Mouse (Mus musculus) kidney, embryonic 14.5 days (tissue): ENCODE measurements around the gene Syt17. TPM values are rescaled to one million over a fixed set of nuclear protein-coding genes. Genes with fewer than 3 reads are reported as not detected.
A peak's percentile ranks its signal among the peaks of the same experiment; 100 is the strongest.

Source experiments
- ATAC-seq: fragments of 200-750 bp; cut with Nextera tagmentation; 2 replicates; pipeline ENCODE4 v1.8.0; 2017; ENCODE audit warnings: moderate number of reproducible peaks, mild to moderate bottlenecking, moderate TSS enrichment, moderate library complexity; ENCODE audit not compliant: low FRiP score, low TSS enrichment
- H3K27ac ChIP-seq: fragments of 300-500 bp; sonication (generic); 2 replicates; pipeline ENCODE4 v1.5.1; 2014; ENCODE audit warnings: low read depth, mild to moderate bottlenecking, low read length, moderate library complexity, mixed read lengths
- H3K27me3 ChIP-seq: fragments of 300-500 bp; sonication (generic); 2 replicates; pipeline ENCODE4 v1.6.1; 2014; ENCODE audit warnings: mild to moderate bottlenecking, low read length; ENCODE audit not compliant: control insufficient read depth, insufficient read depth
- H3K36me3 ChIP-seq: fragments of 300-500 bp; sonication (generic); 2 replicates; pipeline ENCODE4 v1.6.1; 2014; ENCODE audit warnings: low read length, mixed read lengths; ENCODE audit not compliant: control insufficient read depth, insufficient read depth
- H3K4me1 ChIP-seq: fragments of 300-500 bp; sonication (generic); 2 replicates; pipeline ENCODE4 v1.6.1; 2014; ENCODE audit warnings: low read length, mixed read lengths; ENCODE audit not compliant: control insufficient read depth, insufficient read depth
- H3K4me2 ChIP-seq: fragments of 300-500 bp; sonication (generic); replicated peaks from 2 replicates; pipeline ENCODE4 v1.6.1; 2014; ENCODE audit warnings: low read depth, mild to moderate bottlenecking, low read length
- H3K4me3 ChIP-seq: fragments of 300-500 bp; sonication (generic); 2 replicates; pipeline ENCODE4 v1.5.1; 2014; ENCODE audit warnings: mild to moderate bottlenecking, low read length
- H3K9ac ChIP-seq: fragments of 300-500 bp; sonication (generic); 2 replicates; pipeline ENCODE4 v1.6.1; 2014; ENCODE audit warnings: low read depth, mild to moderate bottlenecking, low read length, moderate library complexity
- H3K9me3 ChIP-seq: fragments of 300-500 bp; sonication (generic); 2 replicates; pipeline ENCODE4 v1.6.1; 2016; ENCODE audit warnings: low read length; ENCODE audit not compliant: control insufficient read depth
- WGBS: fragments of 180-500 bp; shearing (Covaris S2); extraction: QIAGEN DNeasy Blood & Tissue Kit; methylation state at CpG from one replicate; pipeline ENCODE4 v1.1.7; 2014; 5-methylcytosine and 5-hydroxymethylcytosine counted together
- polyA plus RNA-seq: library from polyadenylated mRNA; unstranded; fragments of >200 nt; fragmentation: Nextera tagmentation; extraction: Ambion mirVana; gene quantifications from 2 replicates; pipeline ENCODE4 v1.2.1, GENCODE M21; 2014

Syt17 gene
- polyA plus RNA-seq, result 6.2 and 11.4 TPM in 2 replicates

- no peak within 1 kb of the TSS for H3K27ac ChIP-seq
- ATAC-seq, result peak; percentile 77
- H3K4me1 ChIP-seq, result peaks cover 7% of the 10 kb centered on the region; the same call in 1 of the 2 replicates
- peaks cover 9% of the 10 kb centered on the region; the same call in 1 of the 2 replicates for H3K27me3 ChIP-seq
- under 1% methylated on average over 56 of the region's 58 CpGs for WGBS
- H3K9ac ChIP-seq, result peak within 1 kb of the TSS; percentile 49
- no peaks in the 10 kb centered on the region for H3K36me3 ChIP-seq
- no peaks in the 10 kb centered on the region for H3K9me3 ChIP-seq
- peak within 1 kb of the TSS; percentile 50 for H3K4me3 ChIP-seq
- H3K4me2 ChIP-seq, result peak within 1 kb of the TSS; percentile 79
Observed at GRCm38 (mm10) chr7:118448134-118448967, at the start of gene Syt17. Gene Syt17, minus strand, starts transcription at chr7:118448222.

GRCm38 (mm10) chr7:118494892-118495579 is 47.0 kb upstream of the Syt17 start:
- Histone ChIP-seq H3K4me1 (0 out of 2 replicates have a peak, but pooled peaks cover 11% of the 10 kb centered on the region), H3K36me3 (no peaks in the 10 kb centered on the region), H3K27me3 (peaks cover 16% of the 10 kb centered on the region), H3K27ac (no peak overlapping the region), H3K9ac (no peak overlapping the region), H3K9me3 (peaks cover 4% of the 10 kb centered on the region; the same call in 1 of the 2 replicates), H3K4me2 (no peak overlapping the region), H3K4me3 (no peak overlapping the region)
- no peak for ATAC-seq
- 80% methylated on average over 4 of the region's 4 CpGs for WGBS

- WGBS, result 90% methylated on average over 9 of the region's 9 CpGs
- no peak for ATAC-seq
- H3K27me3 ChIP-seq, result peaks cover 22% of the 10 kb centered on the region
- no peaks in the 10 kb centered on the region for H3K36me3 ChIP-seq
- no peak overlapping the region for H3K4me3 ChIP-seq
- peaks cover 17% of the 10 kb centered on the region; the same call in 1 of the 2 replicates for H3K4me1 ChIP-seq
- no peak overlapping the region for H3K27ac ChIP-seq
- H3K4me2 ChIP-seq, result no peak overlapping the region
- peaks cover 4% of the 10 kb centered on the region; the same call in 1 of the 2 replicates for H3K9me3 ChIP-seq
- no peak overlapping the region for H3K9ac ChIP-seq
Observed at GRCm38 (mm10) chr7:118493892-118494291, 45.9 kb upstream of the Syt17 start.

- peak within 1 kb of the TSS; percentile 87 for H3K9ac ChIP-seq
- under 1% methylated on average over 46 of the region's 55 CpGs for WGBS
- peak within 1 kb of the TSS; percentile 84 for H3K4me2 ChIP-seq
Observed at GRCm38 (mm10) chr7:118491431-118492147, 43.6 kb upstream of the Syt17 start, which contains the start of gene Itpripl2. Gene Itpripl2, minus strand, starts transcription at chr7:118491975.

GRCm38 (mm10) chr7:118490666-118491430 is 42.8 kb upstream of the Syt17 start:
- no peaks in the 10 kb centered on the region for H3K9me3 ChIP-seq
- 3% methylated on average over 58 of the region's 67 CpGs for WGBS
- ATAC-seq, result peak; percentile 32

More at GRCm38 (mm10) chr7:118491431-118492147, 43.6 kb upstream of the Syt17 start, which contains the start of gene Itpripl2:
- peak within 1 kb of the TSS; percentile 75 for H3K4me3 ChIP-seq
- H3K36me3 ChIP-seq, result no peaks in the 10 kb centered on the region; the same call in 1 of the 2 replicates
- no peaks in the 10 kb centered on the region for H3K9me3 ChIP-seq
- peak within 1 kb of the TSS; percentile 86; the same call in 1 of the 2 replicates for H3K27ac ChIP-seq
- peak; percentile 85 for ATAC-seq
- peaks cover 22% of the 10 kb centered on the region for H3K27me3 ChIP-seq
- peaks cover 20% of the 10 kb centered on the region; the same call in 1 of the 2 replicates for H3K4me1 ChIP-seq

GRCm38 (mm10) chr7:118489706-118490665 is 42.0 kb upstream of the Syt17 start:
- Histone ChIP-seq H3K27ac (no peak overlapping the region), H3K27me3 (peaks cover 22% of the 10 kb centered on the region), H3K4me3 (peak overlapping the region; percentile 75)

More at GRCm38 (mm10) chr7:118490666-118491430, 42.8 kb upstream of the Syt17 start:
- Histone ChIP-seq H3K27me3 (peaks cover 22% of the 10 kb centered on the region), H3K4me2 (peak overlapping the region; percentile 84), H3K4me1 (peaks cover 20% of the 10 kb centered on the region; the same call in 1 of the 2 replicates), H3K4me3 (peak overlapping the region; percentile 75), H3K27ac (peak overlapping the region; percentile 86; the same call in 1 of the 2 replicates), H3K9ac (peak overlapping the region; percentile 87), H3K36me3 (no peaks in the 10 kb centered on the region; the same call in 1 of the 2 replicates)

GRCm38 (mm10) chr7:118488060-118488664 is 40.1 kb upstream of the Syt17 start:
- Histone ChIP-seq H3K9ac (no peak overlapping the region), H3K4me1 (peaks cover 20% of the 10 kb centered on the region; the same call in 1 of the 2 replicates), H3K9me3 (no peaks in the 10 kb centered on the region), H3K4me2 (peak overlapping the region; percentile 84; the same call in 1 of the 2 replicates), H3K27me3 (peaks cover 19% of the 10 kb centered on the region), H3K4me3 (no peak overlapping the region), H3K36me3 (no peaks in the 10 kb centered on the region; the same call in 1 of the 2 replicates), H3K27ac (no peak overlapping the region)
- WGBS, result 42% methylated on average over 8 of the region's 8 CpGs
- ATAC-seq, result no peak

More at GRCm38 (mm10) chr7:118489706-118490665, 42.0 kb upstream of the Syt17 start:
- peak overlapping the region; percentile 87; the same call in 1 of the 2 replicates for H3K9ac ChIP-seq
- peaks cover 20% of the 10 kb centered on the region; the same call in 1 of the 2 replicates for H3K4me1 ChIP-seq
- no peaks in the 10 kb centered on the region; the same call in 1 of the 2 replicates for H3K36me3 ChIP-seq
- ATAC-seq, result peak; percentile 22; the same call in 1 of the 2 replicates
- 29% methylated on average over 57 of the region's 57 CpGs for WGBS
- H3K9me3 ChIP-seq, result no peaks in the 10 kb centered on the region
- peak overlapping the region; percentile 84 for H3K4me2 ChIP-seq
